In the genomic region with DNA sequence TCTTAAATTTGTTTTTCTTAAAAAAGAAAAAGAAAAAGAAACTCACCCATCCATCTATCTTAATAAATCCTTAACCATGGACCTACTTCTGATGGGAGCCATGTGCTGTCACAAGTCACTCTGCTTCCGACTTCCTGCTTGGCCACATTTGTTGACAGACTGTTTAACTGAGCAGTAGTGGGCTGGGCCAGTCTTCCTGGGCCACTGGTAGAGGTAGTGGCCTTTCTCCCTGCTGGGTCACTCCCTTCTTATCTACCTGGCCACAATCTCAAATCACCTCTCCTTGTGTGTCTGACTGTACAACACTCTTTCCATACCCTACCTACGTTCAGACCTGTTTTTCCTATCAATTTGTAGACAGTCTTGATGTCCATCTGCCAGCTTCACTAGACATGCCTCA, we compare ENCODE assay signal across 22 mouse cellular contexts.
DNase-seq lines count a peak whose midpoint lies in the region; ATAC-seq and TF ChIP-seq lines count a peak whose summit lies in the region.
"Had no signal": no experiment of that assay in that cellular context is flagged by ENCODE, and none has a peak within 500 bp of the region (broad histone marks: within the 10 kb centered on the region; RNA-seq: fewer than 3 reads in every experiment).

No protein-coding gene starts in this region.

- no peak overlapping the region for H3K27ac ChIP-seq in stomach, embryonic 14.5 days (ENCODE audit: low read length)
- no peak overlapping the region for H3K27ac ChIP-seq in stomach, embryonic 16.5 days (ENCODE audit: low read length)
- H3K27ac ChIP-seq in stomach, postnatal 0 days (replicated peaks) = no peak overlapping the region
- no peak overlapping the region for H3K27ac ChIP-seq in limb, embryonic 10.5 days

- 0 out of 2 replicates have a peak, but pooled peaks have one; percentile 33 for ATAC-seq in stomach, embryonic 14.5 days (ENCODE audit: insufficient number of reproducible peaks, insufficient read depth, low FRiP score, low read depth)
- 0 out of 2 replicates have a peak, but pooled peaks have one; percentile 50 for ATAC-seq in stomach, embryonic 16.5 days (ENCODE audit: insufficient read depth, low FRiP score)
- peak; percentile 81; the same call in 1 of the 2 replicates for ATAC-seq in stomach, postnatal 0 days (ENCODE audit: low FRiP score, low TSS enrichment)
- ATAC-seq: activated CD4-positive, CD25-positive, alpha-beta regulatory T cell, adult 4 months; CD4-positive, CD25-positive, alpha-beta regulatory T cell, adult 4 months; Patski had no signal

- no peak overlapping the region for H3K4me2 ChIP-seq in stomach, embryonic 14.5 days (replicated peaks; ENCODE audit: low read depth, low read length)
- no peak overlapping the region for H3K4me2 ChIP-seq in stomach, embryonic 16.5 days (ENCODE audit: low read depth, low read length)
- H3K4me2 ChIP-seq in stomach, postnatal 0 days (replicated peaks; ENCODE audit: low read depth) = no peak overlapping the region

- WGBS in stomach, embryonic 14.5 days = 66% methylated on average over 2 of the region's 2 CpGs
- 59% methylated on average over 2 of the region's 2 CpGs for WGBS in stomach, embryonic 16.5 days
- 61% methylated on average over 2 of the region's 2 CpGs for WGBS in stomach, postnatal 0 days
- 77% methylated on average over 2 of the region's 2 CpGs for WGBS in limb, embryonic 10.5 days

- H3K27me3 ChIP-seq in stomach, embryonic 14.5 days (ENCODE audit: control insufficient read depth, insufficient read depth, low read length) = no peaks in the 10 kb centered on the region
- no peaks in the 10 kb centered on the region for H3K27me3 ChIP-seq in stomach, embryonic 16.5 days (ENCODE audit: control insufficient read depth, insufficient read depth, low read length)
- H3K27me3 ChIP-seq in stomach, postnatal 0 days (ENCODE audit: control insufficient read depth, insufficient read depth, low read length) = no peaks in the 10 kb centered on the region
- peaks cover 59% of the 10 kb centered on the region for H3K27me3 ChIP-seq in limb, embryonic 10.5 days (ENCODE audit: low read depth, poor library complexity, severe bottlenecking)
- H3K27me3 ChIP-seq: CH12.LX had no signal

- H3K4me3 ChIP-seq in stomach, embryonic 14.5 days (ENCODE audit: low read depth, low read length) = no peak overlapping the region
- H3K4me3 ChIP-seq in stomach, embryonic 16.5 days (replicated peaks; ENCODE audit: low read length) = no peak overlapping the region
- H3K4me3 ChIP-seq in stomach, postnatal 0 days (ENCODE audit: low read depth, low read length) = no peak overlapping the region
- no peak overlapping the region for H3K4me3 ChIP-seq in limb, embryonic 10.5 days

- H3K9ac ChIP-seq in stomach, embryonic 14.5 days (replicated peaks; ENCODE audit: low read depth, low read length) = no peak overlapping the region
- no peak overlapping the region for H3K9ac ChIP-seq in stomach, embryonic 16.5 days (ENCODE audit: low read length)
- no peak overlapping the region for H3K9ac ChIP-seq in stomach, postnatal 0 days (ENCODE audit: low read length)

- no peaks in the 10 kb centered on the region for H3K36me3 ChIP-seq in stomach, embryonic 14.5 days (ENCODE audit: control insufficient read depth, insufficient read depth, low read length)
- H3K36me3 ChIP-seq in stomach, embryonic 16.5 days (ENCODE audit: control insufficient read depth, insufficient read depth, low read length) = no peaks in the 10 kb centered on the region
- H3K36me3 ChIP-seq in stomach, postnatal 0 days (ENCODE audit: control insufficient read depth, insufficient read depth, low read length) = no peaks in the 10 kb centered on the region
- H3K36me3 ChIP-seq in limb, embryonic 10.5 days = no peaks in the 10 kb centered on the region
- H3K36me3 ChIP-seq: G1E had no signal

- no peak for TF ChIP-seq EP300 in stomach, postnatal 0 days (optimal IDR thresholded peaks at IDR 0.05)

- peak; percentile 33 for DNase-seq in heart, adult 11 months
- DNase-seq in heart, adult 18-20 months = no peak
- DNase-seq in stomach, postnatal 0 days (ENCODE audit: low spot score) = peak; percentile 28
- DNase-seq in limb, embryonic 10.5 days (ENCODE audit: low spot score) = no peak
- no peak for DNase-seq in thymus, postnatal 0 days (ENCODE audit: low spot score)
- DNase-seq in adrenal gland, postnatal 10 days = no peak
- DNase-seq: adrenal gland, adult 2 months; adrenal gland, adult 8-10 months; adrenal gland, postnatal 14 days; adrenal gland, postnatal 25 days; adrenal gland, postnatal 36 days; B cell, adult 2 months; cerebellum, adult 11 months; cerebellum, adult 11-12 months; cerebellum, adult 18-20 months had no signal

- no peaks in the 10 kb centered on the region for H3K9me3 ChIP-seq in stomach, embryonic 14.5 days (ENCODE audit: control insufficient read depth, low read depth, low read length)
- no peaks in the 10 kb centered on the region for H3K9me3 ChIP-seq in stomach, embryonic 16.5 days (replicated peaks; ENCODE audit: control insufficient read depth, low read length)
- H3K9me3 ChIP-seq in stomach, postnatal 0 days (ENCODE audit: control insufficient read depth, low read length) = no peaks in the 10 kb centered on the region
- no peaks in the 10 kb centered on the region for H3K9me3 ChIP-seq in limb, embryonic 10.5 days (replicated peaks)
- H3K9me3 ChIP-seq: G1E had no signal

- no peak for TF ChIP-seq CTCF in stomach, postnatal 0 days (IDR thresholded peaks at IDR 0.05; ENCODE audit: low read depth)

- no peaks in the 10 kb centered on the region for H3K4me1 ChIP-seq in stomach, embryonic 14.5 days (ENCODE audit: control insufficient read depth, insufficient read depth, low read length)
- H3K4me1 ChIP-seq in stomach, embryonic 16.5 days (ENCODE audit: control insufficient read depth, insufficient read depth, low read length) = no peaks in the 10 kb centered on the region
- H3K4me1 ChIP-seq in stomach, postnatal 0 days (replicated peaks; ENCODE audit: control insufficient read depth, insufficient read depth) = no peaks in the 10 kb centered on the region
- H3K4me1 ChIP-seq in limb, embryonic 10.5 days = no peaks in the 10 kb centered on the region

Comparison
In these comparisons a context has a peak if more than half of its experiments do, and no peak if none do; other contexts are left out.
1. DNase-seq: peak in heart, adult 11 months (single experiment) and stomach, postnatal 0 days (single experiment); none in heart, adult 18-20 months (0 of 2), limb, embryonic 10.5 days (single experiment), thymus, postnatal 0 days (single experiment) and adrenal gland, postnatal 10 days (single experiment).
2. Peak in every context shown above with its lines, with median percentiles within 50 percentile points of each other: ATAC-seq.